Mouse (Mus musculus): ENCODE measurements around the gene Spesp1. TPM values are rescaled to one million over a fixed set of nuclear protein-coding genes. Genes with fewer than 3 reads are reported as not detected.

Spesp1 gene
- polyA plus RNA-seq, 1 experiment from 2014 or later: not detected

DNA sequence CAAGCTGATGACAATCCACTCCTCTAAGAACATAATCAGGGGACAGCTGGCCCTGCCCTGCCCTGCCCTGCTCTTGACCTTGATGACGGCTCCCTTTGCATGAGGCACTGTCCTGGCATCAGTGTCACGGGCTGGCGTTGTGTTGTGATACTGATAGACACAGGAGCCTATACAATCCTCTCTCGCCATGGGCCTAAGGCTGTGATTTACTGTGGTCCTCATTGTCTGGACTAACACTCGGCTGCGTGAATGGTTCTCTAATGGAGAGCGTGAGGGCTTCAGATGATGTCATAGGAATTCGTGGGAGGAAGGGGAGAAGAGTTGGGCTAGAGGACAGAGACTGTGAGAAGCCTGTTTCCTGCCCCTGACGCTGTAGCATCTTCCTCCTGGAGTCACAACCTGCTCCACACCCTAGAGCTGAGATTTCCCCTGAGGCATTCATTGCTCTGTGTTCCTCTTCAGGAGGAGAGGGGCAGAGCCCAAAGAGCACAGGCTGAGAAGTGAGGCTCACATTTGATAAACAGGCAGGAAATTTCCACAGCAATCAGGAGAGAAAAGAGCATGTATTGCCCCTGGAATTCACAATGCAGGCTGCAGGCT, 44.5 kb downstream of the Spesp1 start:
- no peak overlapping the region for H3K4me2 ChIP-seq
- no peaks in the 10 kb centered on the region for H3K9me3 ChIP-seq (ENCODE audit: control insufficient read depth, low read length)
- no peak overlapping the region for H3K4me3 ChIP-seq (ENCODE audit: low read depth, low read length)
- DNase-seq (ENCODE audit: low spot score, missing footprints) (peak; percentile 80), ATAC-seq (ENCODE audit: low FRiP score) (no peak)
- H3K9ac ChIP-seq (ENCODE audit: low read length): no peak overlapping the region
- no peaks in the 10 kb centered on the region for H3K36me3 ChIP-seq (ENCODE audit: control insufficient read depth, insufficient read depth, low read length)
- no peaks in the 10 kb centered on the region for H3K27me3 ChIP-seq (ENCODE audit: control insufficient read depth, insufficient read depth, low read length)
- H3K27ac ChIP-seq (ENCODE audit: low read depth, low read length): no peak overlapping the region
- 76% methylated on average over 9 of the region's 9 CpGs for WGBS
- H3K4me1 ChIP-seq (ENCODE audit: control insufficient read depth, insufficient read depth, low read length): 0 out of 2 replicates have a peak, but pooled peaks cover 4% of the 10 kb centered on the region

DNA sequence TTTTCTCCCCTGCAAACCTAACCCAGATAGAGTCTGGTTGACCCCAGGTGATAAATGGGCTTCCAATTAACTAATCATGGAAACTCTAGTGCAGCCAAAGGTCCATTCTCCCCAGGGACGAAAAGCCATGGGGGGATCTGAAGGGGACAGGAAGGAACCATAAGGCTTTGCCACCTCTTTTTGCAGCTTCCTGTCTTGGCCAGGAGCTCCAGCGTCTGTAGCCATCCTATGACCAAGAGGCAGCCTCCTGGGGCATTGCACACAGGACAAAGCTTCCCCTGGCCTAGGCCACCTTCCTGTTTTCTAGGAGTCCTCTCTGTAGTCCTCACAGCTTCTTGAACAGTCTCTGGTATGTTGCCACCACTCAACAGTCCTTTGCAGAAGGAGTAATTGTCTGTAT, 46.5 kb downstream of the Spesp1 start:
- no peak overlapping the region for H3K27ac ChIP-seq (ENCODE audit: low read depth, low read length)
- H3K9me3 ChIP-seq (ENCODE audit: control insufficient read depth, low read length): no peaks in the 10 kb centered on the region
- no peaks in the 10 kb centered on the region for H3K27me3 ChIP-seq (ENCODE audit: control insufficient read depth, insufficient read depth, low read length)
- DNase-seq (ENCODE audit: low spot score, missing footprints): no peak
- H3K36me3 ChIP-seq (ENCODE audit: control insufficient read depth, insufficient read depth, low read length): no peaks in the 10 kb centered on the region
- 0 out of 2 replicates have a peak, but pooled peaks cover 4% of the 10 kb centered on the region for H3K4me1 ChIP-seq (ENCODE audit: control insufficient read depth, insufficient read depth, low read length)
- no peak overlapping the region for H3K4me2 ChIP-seq
- no peak overlapping the region for H3K4me3 ChIP-seq (ENCODE audit: low read depth, low read length)
- H3K9ac ChIP-seq (ENCODE audit: low read length): no peak overlapping the region
- ATAC-seq (ENCODE audit: low FRiP score): no peak
- 89% methylated on average over 2 of the region's 2 CpGs for whole genome bisulfite sequencing

GRCm38 (mm10) chr9:62232649-62233048, 49.4 kb downstream of the Spesp1 start:
- no peak for ATAC-seq (ENCODE audit: low FRiP score)
- Histone ChIP-seq H3K4me3 (ENCODE audit: low read depth, low read length) (no peak overlapping the region), H3K27me3 (ENCODE audit: control insufficient read depth, insufficient read depth, low read length) (no peaks in the 10 kb centered on the region), H3K4me2 (no peak overlapping the region), H3K27ac (ENCODE audit: low read depth, low read length) (no peak overlapping the region), H3K9ac (ENCODE audit: low read length) (no peak overlapping the region), H3K9me3 (ENCODE audit: control insufficient read depth, low read length) (no peaks in the 10 kb centered on the region), H3K4me1 (ENCODE audit: control insufficient read depth, insufficient read depth, low read length) (0 out of 2 replicates have a peak, but pooled peaks cover under 1% of the 10 kb centered on the region), H3K36me3 (ENCODE audit: control insufficient read depth, insufficient read depth, low read length) (no peaks in the 10 kb centered on the region)
- no peak for DNase-seq (ENCODE audit: low spot score, missing footprints)
- WGBS: 52% methylated on average over 1 of the region's 1 CpGs

DNA sequence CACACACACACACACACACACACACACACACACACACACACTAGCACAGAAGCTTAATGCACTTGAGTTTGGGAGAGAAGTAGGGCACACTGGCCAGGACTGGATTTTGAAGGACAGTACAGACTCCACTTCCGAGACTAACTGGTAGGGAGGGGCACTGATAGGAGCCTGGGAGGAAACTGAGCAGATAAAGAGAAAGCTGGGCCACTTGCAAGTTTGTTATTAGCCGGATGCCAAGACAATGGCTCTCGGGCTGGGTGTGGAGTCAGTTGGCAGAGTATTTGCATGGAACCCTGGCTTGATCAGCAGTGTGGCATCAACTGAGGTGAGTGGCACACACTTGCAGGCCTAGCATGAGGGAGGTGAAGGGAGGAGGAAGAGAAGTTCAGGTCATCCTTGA, 51.0 kb downstream of the Spesp1 start:
- Histone ChIP-seq H3K27me3 (ENCODE audit: control insufficient read depth, insufficient read depth, low read length) (no peaks in the 10 kb centered on the region), H3K4me3 (ENCODE audit: low read depth, low read length) (no peak overlapping the region), H3K9ac (ENCODE audit: low read length) (no peak overlapping the region), H3K4me2 (no peak overlapping the region), H3K4me1 (ENCODE audit: control insufficient read depth, insufficient read depth, low read length) (no peaks in the 10 kb centered on the region), H3K36me3 (ENCODE audit: control insufficient read depth, insufficient read depth, low read length) (no peaks in the 10 kb centered on the region), H3K9me3 (ENCODE audit: control insufficient read depth, low read length) (no peaks in the 10 kb centered on the region), H3K27ac (ENCODE audit: low read depth, low read length) (no peak overlapping the region)
- no peak for DNase-seq (ENCODE audit: low spot score, missing footprints)
- 76% methylated on average over 3 of the region's 3 CpGs for WGBS
- no peak for ATAC-seq (ENCODE audit: low FRiP score)

DNA sequence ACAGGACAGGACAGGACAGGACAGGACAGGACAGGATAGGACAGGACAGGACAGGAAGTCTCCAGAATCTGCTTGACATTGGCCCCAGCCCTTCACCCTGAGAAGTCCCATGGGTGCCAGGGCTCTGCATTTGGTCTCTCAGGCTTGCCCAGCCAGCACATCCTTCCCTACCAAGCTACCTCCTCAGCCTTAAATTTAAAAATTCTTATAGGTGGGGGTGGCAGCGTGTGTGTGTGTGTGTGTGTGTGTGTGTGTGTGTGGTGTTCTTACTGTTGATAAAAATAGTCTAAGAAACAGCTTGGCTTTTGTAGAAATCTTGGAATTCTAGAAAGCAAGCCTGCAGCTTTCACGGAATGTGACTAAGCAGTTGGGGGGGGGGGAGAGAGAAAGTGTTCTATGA, 52.0 kb downstream of the Spesp1 start:
- H3K4me1 ChIP-seq (ENCODE audit: control insufficient read depth, insufficient read depth, low read length): no peaks in the 10 kb centered on the region
- no peak overlapping the region for H3K9ac ChIP-seq (ENCODE audit: low read length)
- H3K27me3 ChIP-seq (ENCODE audit: control insufficient read depth, insufficient read depth, low read length): no peaks in the 10 kb centered on the region
- DNase-seq (ENCODE audit: low spot score, missing footprints) (peak; percentile 14), ATAC-seq (ENCODE audit: low FRiP score) (no peak)
- no peaks in the 10 kb centered on the region for H3K9me3 ChIP-seq (ENCODE audit: control insufficient read depth, low read length)
- H3K4me2 ChIP-seq: no peak overlapping the region
- WGBS: 74% methylated on average over 2 of the region's 2 CpGs
- H3K27ac ChIP-seq (ENCODE audit: low read depth, low read length): no peak overlapping the region
- H3K36me3 ChIP-seq (ENCODE audit: control insufficient read depth, insufficient read depth, low read length): no peaks in the 10 kb centered on the region
- H3K4me3 ChIP-seq (ENCODE audit: low read depth, low read length): no peak overlapping the region

DNA sequence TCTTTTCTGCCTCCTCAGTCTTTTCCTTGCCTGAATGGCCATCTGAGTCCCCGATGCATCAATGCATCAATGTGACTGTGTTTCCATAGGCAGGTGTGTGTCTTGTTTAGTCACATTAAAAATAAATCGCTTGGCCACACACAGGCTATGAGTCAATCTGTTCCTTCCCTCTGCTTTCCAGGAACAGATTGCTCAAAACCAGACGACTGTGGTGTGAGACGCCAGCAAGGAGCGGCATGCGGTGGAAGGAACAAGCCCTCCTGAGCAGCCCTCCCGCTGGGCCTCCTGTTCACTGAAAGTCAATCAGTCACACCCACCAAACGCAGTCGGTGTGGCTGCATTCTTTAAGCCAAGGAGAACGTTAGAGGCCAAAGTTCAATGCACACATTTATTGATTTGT, 59.5 kb downstream of the Spesp1 start:
- H3K4me3 ChIP-seq (ENCODE audit: low read depth, low read length): no peak overlapping the region
- no peak overlapping the region for H3K9ac ChIP-seq (ENCODE audit: low read length)
- no peak overlapping the region for H3K27ac ChIP-seq (ENCODE audit: low read depth, low read length)
- DNase-seq (ENCODE audit: low spot score, missing footprints) (peak; percentile 75), ATAC-seq (ENCODE audit: low FRiP score) (no peak)
- no peaks in the 10 kb centered on the region for H3K9me3 ChIP-seq (ENCODE audit: control insufficient read depth, low read length)
- H3K4me1 ChIP-seq (ENCODE audit: control insufficient read depth, insufficient read depth, low read length): peaks cover 4% of the 10 kb centered on the region; the same call in 1 of the 2 replicates
- H3K27me3 ChIP-seq (ENCODE audit: control insufficient read depth, insufficient read depth, low read length): no peaks in the 10 kb centered on the region
- H3K4me2 ChIP-seq: no peak overlapping the region
- H3K36me3 ChIP-seq (ENCODE audit: control insufficient read depth, insufficient read depth, low read length): no peaks in the 10 kb centered on the region
- WGBS: 11% methylated on average over 10 of the region's 10 CpGs

DNA sequence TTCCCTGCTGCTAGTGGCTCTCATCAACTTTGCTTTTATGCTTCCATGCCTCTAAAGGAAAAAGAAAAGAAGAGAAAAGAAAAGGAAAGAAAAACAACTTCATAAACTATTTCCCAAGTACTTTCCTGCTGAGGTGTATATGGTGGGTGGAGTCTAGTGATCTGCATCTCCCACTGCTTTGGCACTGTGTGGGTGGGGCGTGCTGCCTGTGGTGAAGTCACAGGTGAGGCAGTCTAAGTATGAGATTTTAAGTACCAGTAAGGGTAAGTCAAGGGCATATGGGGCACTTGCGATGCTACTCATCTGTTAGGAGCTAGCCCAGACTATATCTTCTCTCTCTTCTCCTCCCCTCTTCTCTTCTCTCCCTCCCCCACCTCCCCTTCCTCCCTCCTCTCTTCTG, 60.0 kb downstream of the Spesp1 start:
- Histone ChIP-seq H3K27me3 (ENCODE audit: control insufficient read depth, insufficient read depth, low read length) (no peaks in the 10 kb centered on the region), H3K4me2 (no peak overlapping the region), H3K9me3 (ENCODE audit: control insufficient read depth, low read length) (no peaks in the 10 kb centered on the region), H3K36me3 (ENCODE audit: control insufficient read depth, insufficient read depth, low read length) (no peaks in the 10 kb centered on the region), H3K4me3 (ENCODE audit: low read depth, low read length) (no peak overlapping the region), H3K27ac (ENCODE audit: low read depth, low read length) (no peak overlapping the region), H3K4me1 (ENCODE audit: control insufficient read depth, insufficient read depth, low read length) (peaks cover 4% of the 10 kb centered on the region; the same call in 1 of the 2 replicates), H3K9ac (ENCODE audit: low read length) (no peak overlapping the region)
- WGBS: 91% methylated on average over 2 of the region's 2 CpGs
- DNase-seq (ENCODE audit: low spot score, missing footprints): no peak
- no peak for ATAC-seq (ENCODE audit: low FRiP score)

Small RNA genes within 50 kb of the gene (microRNA-seq; reads per million reads assigned to microRNA genes)
- not detected for gene Gm25603

Other genes with a start within 250 kb of the Spesp1 start
- gene Glce, start 159.6 kb downstream of the Spesp1 start, polyA plus RNA-seq (2014; fragmentation: Nextera tagmentation; extraction: Ambion mirVana): 19.4 and 22.4 TPM in 2 replicates
- 194 and 220 TPM in 2 replicates for gene Anp32a, start 59.1 kb upstream of the Spesp1 start, polyA plus RNA-seq (2014; fragmentation: Nextera tagmentation; extraction: Ambion mirVana)